Mouse (Mus musculus) thymus, adult 2 months (tissue): ENCODE results near the gene Gm29427. TPM values are rescaled to one million over a fixed set of nuclear protein-coding genes. Genes with fewer than 3 reads are reported as not detected.

Source experiments
- DNase-seq: peaks from one replicate; pipeline ENCODE4 v3.0.0; 2021
- H3K27ac ChIP-seq: fragments of 200-500 bp; 2 replicates; pipeline ENCODE4 v1.5.1; 2012; ENCODE audit warnings: low read length, control low read depth; ENCODE audit not compliant: control insufficient read depth, insufficient read depth
- H3K27me3 ChIP-seq: fragments of 200-500 bp; 2 replicates; pipeline ENCODE4 v1.6.1; 2012; ENCODE audit warnings: mild to moderate bottlenecking, low read length, moderate library complexity, mixed read lengths; ENCODE audit not compliant: control insufficient read depth, insufficient read depth
- H3K36me3 ChIP-seq: fragments of 200-500 bp; 2 replicates; pipeline ENCODE4 v1.6.1; 2012; ENCODE audit warnings: mild to moderate bottlenecking, low read length, moderate library complexity; ENCODE audit not compliant: control insufficient read depth, insufficient read depth
- H3K4me1 ChIP-seq: fragments of 200-500 bp; replicated peaks from 2 replicates; pipeline ENCODE4 v1.6.1; 2012; ENCODE audit warnings: low read length; ENCODE audit not compliant: control insufficient read depth, insufficient read depth
- H3K4me3 ChIP-seq: fragments of 200-500 bp; 2 replicates; pipeline ENCODE4 v1.5.1; 2012; ENCODE audit warnings: mild to moderate bottlenecking, low read length, control low read depth, moderate library complexity; ENCODE audit not compliant: control insufficient read depth, insufficient read depth
- CTCF ChIP-seq: fragments of 200-500 bp; IDR thresholded peaks from 2 replicates; pipeline ENCODE4 v1.5.1; 2012; ENCODE audit warnings: mild to moderate bottlenecking, control low read depth, low read length, moderate library complexity, borderline replicate concordance; ENCODE audit not compliant: control insufficient read depth, poor library complexity, insufficient read depth; ENCODE audit errors: extremely low read depth
- POLR2A ChIP-seq: fragments of 200-500 bp; IDR thresholded peaks from 2 replicates; pipeline ENCODE4 v1.6.1; 2012; ENCODE audit warnings: mild to moderate bottlenecking, low read length, control low read depth, moderate library complexity; ENCODE audit not compliant: control insufficient read depth, poor library complexity, insufficient read depth; ENCODE audit errors: extremely low read depth
- WGBS: fragments of 180-500 bp; shearing (Covaris S2); methylation state at CpG from one replicate; pipeline ENCODE4 v1.1.7; 2018; 5-methylcytosine and 5-hydroxymethylcytosine counted together
- polyA plus RNA-seq: library from polyadenylated mRNA; depleted of rRNA; stranded (reverse); fragments of >200 nt; gene quantifications from 2 replicates; pipeline ENCODE4 v1.2.3, GENCODE M21; 2012; rRNA removed

Gene Gm29427
- 0.09 TPM in 1 of 2 replicates, not detected in the other for polyA plus RNA-seq

DNA sequence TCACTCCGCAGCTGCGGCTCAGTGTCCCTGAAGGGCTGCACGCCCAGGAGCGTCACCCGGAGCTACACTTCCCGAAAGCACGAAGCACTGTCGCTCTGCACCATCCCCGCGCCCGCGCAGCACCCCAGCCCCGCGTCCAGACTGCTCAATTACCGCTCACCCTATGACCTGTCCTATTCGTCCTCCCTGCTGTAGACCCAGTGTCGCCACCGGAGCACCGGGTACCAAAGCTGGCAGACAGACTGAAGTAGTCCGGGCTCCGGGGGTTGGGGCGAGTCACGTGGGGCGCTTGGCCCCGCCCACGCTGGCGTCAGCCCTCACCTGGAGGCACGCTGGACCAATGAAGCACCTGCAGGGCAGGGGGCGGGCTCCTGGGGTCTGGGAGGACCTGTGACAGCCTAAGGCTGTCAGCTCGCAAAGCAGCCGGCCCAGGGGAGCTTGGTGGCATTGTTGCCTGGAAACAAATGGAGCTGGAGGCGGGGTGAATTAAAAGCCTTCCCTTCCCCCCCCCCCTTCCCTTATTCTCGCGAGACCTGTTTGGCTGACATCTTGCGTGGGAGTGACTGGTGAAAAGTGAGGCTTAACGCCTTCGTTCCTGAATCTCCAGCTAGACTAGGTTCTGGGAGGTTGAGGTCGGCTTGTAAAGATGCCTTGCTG, at the start of gene Gm29427:
TSS of gene Gm29427 (minus strand) at position 239 of the 657 bp plus-strand sequence.
- 1% methylated on average over 38 of the region's 38 CpGs for WGBS
- peak; percentile 98 for DNase-seq
- Histone ChIP-seq H3K27ac (peak within 1 kb of the TSS; percentile 66), H3K4me3 (peak within 1 kb of the TSS; percentile 93), H3K4me1 (peaks cover 14% of the 10 kb centered on the region), H3K27me3 (no peaks in the 10 kb centered on the region), H3K36me3 (no peaks in the 10 kb centered on the region)
- peak; percentile 46; the same call in 1 of the 2 replicates for TF ChIP-seq POLR2A
- TF ChIP-seq CTCF: 0 out of 2 replicates have a peak, but pooled peaks have one; percentile 61

DNA sequence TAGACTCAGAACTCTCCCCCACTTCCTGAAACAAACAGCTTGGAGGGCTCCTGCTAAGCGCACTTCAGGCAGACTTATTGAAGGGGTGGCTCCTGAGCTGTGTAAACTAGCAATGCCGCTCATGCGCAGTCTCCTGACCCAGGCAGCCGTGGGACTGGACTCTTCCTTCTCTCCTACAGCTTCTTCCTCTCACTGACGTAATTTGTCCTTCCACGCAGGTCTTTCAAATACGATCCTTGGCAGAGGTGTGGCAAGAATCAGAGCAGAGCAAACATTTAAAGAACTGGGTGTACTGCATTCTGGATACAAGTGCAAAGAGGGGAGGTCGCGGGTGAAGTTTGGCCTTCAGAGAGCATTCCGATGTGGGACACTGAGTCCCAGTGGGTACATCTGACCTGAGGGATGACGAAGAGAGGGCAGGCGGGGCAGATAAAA, 48.4 kb upstream of the Gm29427 start:
- WGBS: 69% methylated on average over 12 of the region's 12 CpGs
- TF ChIP-seq CTCF (no peak), POLR2A (no peak)
- H3K27ac ChIP-seq: no peak overlapping the region

DNA sequence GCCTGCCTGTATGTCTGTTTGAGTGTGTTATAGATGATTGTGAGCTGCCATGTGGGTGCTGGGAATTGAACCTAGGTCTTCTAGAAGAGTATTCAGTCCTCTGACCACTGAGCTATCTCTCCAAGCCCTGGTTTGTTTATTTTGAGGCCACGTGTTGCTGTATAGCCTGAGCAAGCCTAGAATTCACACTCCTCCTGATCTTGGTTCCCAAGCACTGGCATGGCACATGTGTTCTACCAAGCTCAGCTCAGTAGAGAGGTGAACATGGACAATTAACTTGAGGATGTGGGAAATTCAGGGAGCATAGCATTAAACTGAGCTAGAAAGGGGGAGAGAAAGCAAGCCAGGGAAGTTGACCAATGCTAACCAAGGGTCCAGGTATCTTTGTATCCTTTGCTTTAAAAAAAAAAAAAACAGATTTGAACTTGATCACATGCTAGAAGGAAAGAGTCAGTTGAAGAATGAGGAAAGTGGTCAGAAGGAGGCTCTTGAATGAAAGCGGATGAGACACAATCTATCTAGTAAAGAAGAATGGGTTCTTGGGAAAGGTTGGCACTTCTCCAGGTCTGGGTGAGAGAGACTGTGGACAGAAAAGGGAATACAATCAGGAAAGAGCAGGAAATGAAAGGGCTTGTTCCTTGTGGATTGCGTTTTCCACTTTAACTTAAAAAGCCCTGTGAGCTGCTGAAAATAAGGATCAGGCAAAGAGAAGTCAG, 46.6 kb upstream of the Gm29427 start:
- H3K36me3 ChIP-seq: no peaks in the 10 kb centered on the region
- no peak overlapping the region for H3K4me3 ChIP-seq
- WGBS: 97% methylated on average over 3 of the region's 3 CpGs
- TF ChIP-seq POLR2A: no peak
- TF ChIP-seq CTCF: no peak
- DNase-seq: no peak
- H3K27ac ChIP-seq: no peak overlapping the region
- no peaks in the 10 kb centered on the region for H3K27me3 ChIP-seq
- peaks cover 5% of the 10 kb centered on the region; the same call in 1 of the 2 replicates for H3K4me1 ChIP-seq

More for the DNA sequence above, 48.4 kb upstream of the Gm29427 start:
- DNase-seq: no peak
- H3K27me3 ChIP-seq: no peaks in the 10 kb centered on the region
- H3K4me3 ChIP-seq: no peak overlapping the region
- H3K36me3 ChIP-seq: no peaks in the 10 kb centered on the region
- H3K4me1 ChIP-seq: peaks cover 5% of the 10 kb centered on the region; the same call in 1 of the 2 replicates

DNA sequence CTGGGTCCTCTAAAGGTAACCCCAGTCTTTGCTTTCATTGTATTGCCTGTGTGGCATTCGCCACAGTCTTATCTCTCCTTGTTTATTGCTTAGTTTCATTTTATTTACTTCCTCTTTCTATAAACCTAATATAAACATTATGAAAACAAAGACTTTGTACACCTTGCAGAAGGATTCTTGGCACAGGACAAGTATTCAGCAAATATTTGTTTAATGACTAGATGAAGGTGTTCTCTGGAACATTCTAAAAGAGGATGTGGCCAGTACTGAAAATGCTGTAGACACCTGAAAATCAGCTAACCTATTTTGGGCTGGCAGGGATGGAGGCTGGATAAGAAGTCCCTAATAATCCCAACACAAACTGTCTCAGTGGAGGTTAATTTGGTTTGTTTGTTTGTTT, 46.0 kb upstream of the Gm29427 start:
- Histone ChIP-seq H3K27ac (no peak overlapping the region), H3K4me1 (peaks cover 5% of the 10 kb centered on the region; the same call in 1 of the 2 replicates), H3K36me3 (no peaks in the 10 kb centered on the region), H3K27me3 (no peaks in the 10 kb centered on the region), H3K4me3 (no peak overlapping the region)
- WGBS: 89% methylated on average over 1 of the region's 1 CpGs
- TF ChIP-seq POLR2A (no peak), CTCF (no peak)
- DNase-seq: no peak

- 89% methylated on average over 9 of the region's 9 CpGs for WGBS
- Histone ChIP-seq H3K36me3 (no peaks in the 10 kb centered on the region), H3K4me1 (peaks cover 5% of the 10 kb centered on the region; the same call in 1 of the 2 replicates), H3K27ac (no peak overlapping the region), H3K4me3 (no peak overlapping the region), H3K27me3 (no peaks in the 10 kb centered on the region)
- TF ChIP-seq CTCF (no peak), POLR2A (no peak)
- no peak for DNase-seq
These were observed 44.1 kb upstream of the Gm29427 start for GRCm38 (mm10) chr1:130759689-130760088.

DNA sequence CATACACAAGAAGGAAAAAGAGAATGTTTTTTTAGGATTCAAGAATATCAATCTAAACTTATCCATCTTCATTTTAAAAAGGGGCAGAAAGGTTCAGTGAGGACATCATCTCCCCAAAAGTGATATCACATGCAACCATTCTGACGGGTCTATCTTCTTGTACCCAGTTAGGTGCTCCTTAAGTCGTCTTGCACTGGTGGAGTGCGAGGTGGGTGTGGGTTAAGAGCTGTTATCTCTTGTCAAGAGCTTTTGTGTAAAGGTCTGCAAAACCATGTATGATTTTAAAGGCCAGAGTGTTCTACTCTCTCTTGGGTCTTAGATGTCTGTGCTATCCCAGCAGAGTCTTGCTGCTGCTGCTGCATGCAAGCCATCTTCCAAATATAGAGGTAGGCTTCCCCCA, 31.2 kb upstream of the Gm29427 start:
- Histone ChIP-seq H3K27ac (no peak overlapping the region), H3K4me3 (no peak overlapping the region), H3K36me3 (no peaks in the 10 kb centered on the region), H3K27me3 (no peaks in the 10 kb centered on the region), H3K4me1 (peaks cover 9% of the 10 kb centered on the region)
- WGBS: 94% methylated on average over 3 of the region's 3 CpGs
- no peak for TF ChIP-seq POLR2A
- no peak for TF ChIP-seq CTCF
- DNase-seq: no peak
